Mouse (Mus musculus) midbrain, embryonic 16.5 days (tissue): ENCODE measurements at regions not wholly inside any gene's neighbourhood (a gene's known extent, or its start where the extent isn't known, plus 50 kb on each side); places are given as distances from the start of the nearest gene placed in this dataset.

Experiments used
- ATAC-seq: fragments of 200-750 bp; cut with Nextera tagmentation; 2 replicates; pipeline ENCODE4 v1.8.0; 2017; ENCODE audit warnings: moderate TSS enrichment
- H3K27ac ChIP-seq: fragments of 300-500 bp; sonication (generic); 2 replicates; pipeline ENCODE4 v1.5.1; 2014; ENCODE audit warnings: mild to moderate bottlenecking, low read length, mixed read lengths
- H3K27me3 ChIP-seq: fragments of 300-500 bp; sonication (generic); 2 replicates; pipeline ENCODE4 v1.6.1; 2014; ENCODE audit warnings: low read depth, low read length, mixed read lengths; ENCODE audit not compliant: control insufficient read depth, insufficient read depth
- H3K36me3 ChIP-seq: fragments of 300-500 bp; sonication (generic); 2 replicates; pipeline ENCODE4 v1.6.1; 2014; ENCODE audit warnings: mild to moderate bottlenecking, low read length, moderate library complexity, mixed read lengths; ENCODE audit not compliant: control insufficient read depth, insufficient read depth
- H3K4me1 ChIP-seq: fragments of 300-500 bp; sonication (generic); 2 replicates; pipeline ENCODE4 v1.6.1; 2014; ENCODE audit warnings: mild to moderate bottlenecking, low read length, mixed read lengths; ENCODE audit not compliant: control insufficient read depth, insufficient read depth
- H3K4me2 ChIP-seq: fragments of 300-500 bp; sonication (generic); 2 replicates; pipeline ENCODE4 v1.6.1; 2014; ENCODE audit warnings: mild to moderate bottlenecking, low read length, mixed read lengths
- H3K4me3 ChIP-seq: fragments of 300-500 bp; sonication (generic); 2 replicates; pipeline ENCODE4 v1.5.1; 2014; ENCODE audit warnings: low read depth, mild to moderate bottlenecking, low read length, moderate library complexity, mixed read lengths
- H3K9ac ChIP-seq: fragments of 300-500 bp; sonication (generic); 2 replicates; pipeline ENCODE4 v1.6.1; 2014; ENCODE audit warnings: low read depth, low read length, mixed read lengths
- H3K9me3 ChIP-seq: fragments of 300-500 bp; sonication (generic); replicated peaks from 2 replicates; pipeline ENCODE4 v1.6.1; 2014; ENCODE audit warnings: mild to moderate bottlenecking, low read length, mixed read lengths; ENCODE audit not compliant: control insufficient read depth, poor library complexity, severe bottlenecking
- WGBS: fragments of 180-500 bp; shearing (Covaris S2); extraction: QIAGEN DNeasy Blood & Tissue Kit; methylation state at CpG from one replicate; pipeline ENCODE4 v1.1.7; 2014; 5-methylcytosine and 5-hydroxymethylcytosine counted together

DNA sequence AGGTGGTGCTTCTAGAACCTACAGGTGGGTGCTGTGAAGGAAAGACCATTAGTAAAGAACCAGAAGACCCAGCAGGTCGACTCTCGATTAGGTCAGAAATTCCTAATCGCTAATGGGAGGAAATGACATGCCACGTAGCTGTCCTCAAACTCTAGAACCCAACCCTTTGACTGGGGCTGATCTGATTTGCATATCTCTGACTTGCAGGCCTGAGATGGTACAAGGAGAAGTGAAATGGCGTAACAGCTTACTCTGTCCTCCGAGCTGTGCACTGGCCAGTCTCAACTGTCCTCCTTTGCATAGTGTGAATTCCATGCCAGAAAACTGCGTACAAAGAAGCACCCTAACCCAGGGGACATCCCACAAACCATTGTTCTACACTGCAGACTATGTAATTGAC is 182.4 kb upstream of the Sdk2 start:
- Histone ChIP-seq H3K4me2 (no peak overlapping the region), H3K27me3 (no peaks in the 10 kb centered on the region), H3K9ac (no peak overlapping the region), H3K9me3 (no peaks in the 10 kb centered on the region), H3K27ac (no peak overlapping the region), H3K36me3 (no peaks in the 10 kb centered on the region), H3K4me3 (no peak overlapping the region), H3K4me1 (peaks cover 2% of the 10 kb centered on the region; the same call in 1 of the 2 replicates)
- WGBS: 70% methylated on average over 7 of the region's 7 CpGs
- ATAC-seq: no peak

DNA sequence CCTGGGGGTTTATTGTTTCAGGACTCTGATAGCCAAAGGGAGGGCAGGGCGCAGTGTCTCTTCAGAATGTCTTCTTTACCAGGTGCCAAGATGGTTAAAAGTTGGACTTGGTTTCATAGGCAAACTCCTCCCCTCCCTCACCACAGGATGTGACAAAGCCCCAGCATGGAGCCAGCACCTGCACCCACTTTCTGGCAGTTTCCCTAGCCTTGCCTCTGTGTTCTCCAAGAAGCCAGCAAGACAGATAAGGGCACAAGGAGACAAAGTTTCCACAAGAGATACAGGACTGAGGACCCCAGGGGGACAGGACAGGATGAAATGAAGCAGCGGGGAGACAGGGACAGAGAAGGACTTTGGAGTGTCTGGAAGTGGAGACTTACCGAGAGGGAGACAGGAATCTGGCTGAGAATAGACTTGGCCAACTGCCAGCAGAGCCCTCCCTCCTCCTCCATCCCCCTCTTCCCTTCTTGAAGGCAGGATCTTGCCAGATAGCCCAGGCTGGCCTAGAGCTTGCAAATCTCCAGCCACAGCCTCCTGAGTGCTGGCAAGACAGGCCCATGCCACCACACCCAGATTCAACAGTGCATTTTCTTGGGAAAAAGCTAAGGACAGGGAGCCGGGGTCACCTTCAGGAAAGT is 181.5 kb upstream of the Sdk2 start:
- Histone ChIP-seq H3K4me3 (no peak overlapping the region), H3K27ac (no peak overlapping the region), H3K9ac (no peak overlapping the region), H3K27me3 (no peaks in the 10 kb centered on the region), H3K4me1 (peaks cover 2% of the 10 kb centered on the region; the same call in 1 of the 2 replicates), H3K36me3 (no peaks in the 10 kb centered on the region), H3K9me3 (no peaks in the 10 kb centered on the region), H3K4me2 (no peak overlapping the region)
- WGBS: 69% methylated on average over 4 of the region's 4 CpGs
- no peak for ATAC-seq

DNA sequence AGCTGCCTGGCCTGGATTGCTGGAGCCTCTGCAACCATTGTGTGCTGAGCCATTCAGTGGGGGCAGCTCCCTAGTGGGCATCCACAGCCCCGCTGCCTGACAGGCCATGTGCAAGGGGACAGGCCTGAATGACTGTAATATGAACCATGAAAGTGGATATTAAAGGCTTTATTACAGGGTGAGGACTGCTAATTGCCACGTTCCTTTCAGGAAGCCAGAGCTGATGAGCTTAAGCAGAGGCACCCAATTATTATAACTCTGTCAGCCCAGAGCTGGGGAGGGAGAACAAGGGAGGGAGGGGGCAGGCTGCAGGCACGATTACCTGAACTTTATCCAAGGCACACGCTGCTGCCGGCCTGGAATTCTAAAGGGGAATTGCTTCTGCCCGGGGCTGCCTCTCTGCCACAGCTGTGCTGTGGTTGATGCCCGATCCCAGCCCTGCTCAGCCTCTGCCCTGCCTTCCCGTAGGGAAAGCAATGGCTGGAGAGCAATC is 172.5 kb upstream of the Sdk2 start:
- Histone ChIP-seq H3K27ac (peak overlapping the region; percentile 34; the same call in 1 of the 2 replicates), H3K36me3 (no peaks in the 10 kb centered on the region), H3K27me3 (no peaks in the 10 kb centered on the region; the same call in 1 of the 2 replicates), H3K4me1 (peaks cover 10% of the 10 kb centered on the region; the same call in 1 of the 2 replicates), H3K9ac (peak overlapping the region; percentile 38; the same call in 1 of the 2 replicates), H3K4me3 (no peak overlapping the region), H3K4me2 (no peak overlapping the region), H3K9me3 (no peaks in the 10 kb centered on the region)
- 6% methylated on average over 8 of the region's 8 CpGs for WGBS
- ATAC-seq: peak; percentile 84

DNA sequence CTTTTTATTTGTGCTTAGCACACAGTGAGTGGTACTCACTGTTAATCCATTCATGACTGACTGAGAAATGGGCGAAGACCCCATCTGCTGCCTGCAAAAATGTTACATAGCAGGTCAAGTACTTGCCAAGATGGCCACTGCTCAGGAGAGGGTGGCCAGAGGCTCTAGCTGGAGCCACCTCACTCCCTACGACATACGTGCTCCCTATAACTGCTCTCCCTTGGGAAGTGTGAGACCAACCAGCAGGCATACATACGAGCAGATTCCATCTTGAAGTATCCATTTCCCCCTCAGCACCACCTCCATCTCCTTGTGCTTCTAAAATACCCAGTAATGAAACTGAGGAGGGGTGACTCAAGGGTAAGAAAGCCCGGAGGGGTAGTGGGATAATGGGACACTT is 172.0 kb upstream of the Sdk2 start:
- Histone ChIP-seq H3K4me3 (no peak overlapping the region), H3K9ac (no peak overlapping the region), H3K36me3 (no peaks in the 10 kb centered on the region), H3K27ac (no peak overlapping the region), H3K4me1 (peaks cover 10% of the 10 kb centered on the region; the same call in 1 of the 2 replicates), H3K27me3 (no peaks in the 10 kb centered on the region; the same call in 1 of the 2 replicates), H3K4me2 (no peak overlapping the region), H3K9me3 (no peaks in the 10 kb centered on the region)
- no peak for ATAC-seq
- 57% methylated on average over 5 of the region's 5 CpGs for WGBS

DNA sequence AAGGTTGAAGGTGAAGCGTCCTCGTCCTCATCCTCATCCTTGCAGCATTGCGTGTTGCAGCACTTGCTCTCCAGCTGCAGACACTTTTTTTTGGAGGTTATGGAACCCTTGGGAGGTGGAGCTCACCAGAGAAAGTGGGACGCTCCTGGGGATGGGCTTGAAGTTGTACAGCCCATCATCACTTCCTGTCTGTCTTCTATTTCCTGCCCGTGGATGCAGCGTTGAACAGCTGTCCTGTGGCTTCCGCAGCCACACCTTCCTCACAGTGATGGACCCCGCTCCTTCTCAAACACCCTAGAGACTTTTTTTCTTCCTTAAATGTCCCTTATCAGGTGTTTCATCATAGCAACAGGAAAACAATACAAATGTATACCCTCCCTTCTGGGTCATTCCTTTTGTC is 171.5 kb upstream of the Sdk2 start:
- Histone ChIP-seq H3K4me2 (no peak overlapping the region), H3K27me3 (no peaks in the 10 kb centered on the region; the same call in 1 of the 2 replicates), H3K36me3 (no peaks in the 10 kb centered on the region), H3K4me3 (no peak overlapping the region), H3K27ac (no peak overlapping the region), H3K9me3 (no peaks in the 10 kb centered on the region), H3K9ac (no peak overlapping the region), H3K4me1 (peaks cover 10% of the 10 kb centered on the region; the same call in 1 of the 2 replicates)
- no peak for ATAC-seq
- 88% methylated on average over 8 of the region's 8 CpGs for WGBS

DNA sequence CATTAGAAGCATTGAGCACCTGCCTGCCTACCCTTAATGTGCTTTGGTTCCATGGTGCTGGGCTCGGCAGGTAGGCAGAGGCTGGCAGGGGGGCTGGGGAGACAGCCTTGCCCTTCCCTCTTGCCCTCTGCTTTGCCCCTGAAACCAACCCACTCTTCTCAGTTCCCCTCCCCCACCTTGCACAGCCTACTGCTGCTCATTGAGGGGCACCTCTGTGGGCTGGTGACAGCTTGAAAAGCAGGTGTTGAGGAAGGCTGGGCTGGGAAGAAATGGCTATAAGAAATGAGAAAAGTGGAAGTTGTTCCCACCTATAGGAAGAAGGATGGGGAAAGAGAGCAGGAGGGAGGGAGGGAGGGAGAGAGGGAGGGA is 167.7 kb upstream of the Sdk2 start:
- Histone ChIP-seq H3K4me1 (peaks cover 8% of the 10 kb centered on the region; the same call in 1 of the 2 replicates), H3K4me3 (no peak overlapping the region), H3K36me3 (no peaks in the 10 kb centered on the region), H3K27me3 (no peaks in the 10 kb centered on the region), H3K9me3 (no peaks in the 10 kb centered on the region), H3K4me2 (0 out of 2 replicates have a peak overlapping the region, but pooled peaks have one; percentile 0), H3K9ac (no peak overlapping the region), H3K27ac (0 out of 2 replicates have a peak overlapping the region, but pooled peaks have one; percentile 54)
- 56% methylated on average over 1 of the region's 1 CpGs for WGBS
- no peak for ATAC-seq

DNA sequence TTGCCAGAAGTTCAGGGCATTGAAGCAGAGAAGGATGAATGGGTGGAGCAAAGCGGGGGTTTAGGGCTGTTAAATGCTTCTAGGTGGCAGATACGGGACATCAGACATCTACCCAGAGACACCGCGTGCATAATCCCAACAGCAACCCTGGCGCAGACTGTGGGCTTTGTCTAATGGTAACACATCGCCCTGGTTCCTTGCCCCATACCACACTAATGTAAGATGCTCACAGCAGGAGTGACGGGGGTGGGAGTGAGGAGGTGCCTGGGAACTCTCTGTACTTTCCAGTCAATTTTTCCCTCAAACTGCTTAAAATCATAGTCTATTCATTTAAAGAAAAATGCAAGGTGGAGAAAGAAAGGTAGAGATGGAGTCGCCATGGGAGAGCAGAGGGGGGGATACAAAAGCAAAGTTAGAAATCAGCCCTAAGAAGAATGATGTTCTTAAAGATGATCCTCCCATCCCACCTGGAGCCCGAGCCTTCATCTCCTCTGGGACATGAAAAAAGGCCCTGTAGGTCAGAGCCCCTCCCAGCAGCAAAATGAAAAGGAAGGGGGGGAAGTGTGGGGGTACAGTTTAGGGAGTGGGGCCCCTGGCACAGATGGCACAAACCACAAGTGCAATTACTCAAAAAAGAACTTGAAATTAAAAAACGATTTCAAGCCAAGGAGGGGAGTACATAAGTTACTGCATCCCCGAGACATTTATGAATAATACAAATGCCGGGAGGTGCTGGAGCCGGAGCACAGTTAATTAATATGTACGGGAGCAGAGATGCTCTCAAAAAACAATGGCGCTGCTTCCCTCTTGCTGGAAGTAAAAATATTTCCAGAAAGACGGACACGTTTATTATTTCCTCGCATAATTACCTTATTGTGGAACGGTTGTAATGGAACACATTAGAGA is 167.0 kb upstream of the Sdk2 start:
- no peak for ATAC-seq
- WGBS: 64% methylated on average over 19 of the region's 19 CpGs
- Histone ChIP-seq H3K4me3 (no peak overlapping the region), H3K9me3 (no peaks in the 10 kb centered on the region), H3K9ac (no peak overlapping the region), H3K4me1 (peaks cover 2% of the 10 kb centered on the region; the same call in 1 of the 2 replicates), H3K36me3 (no peaks in the 10 kb centered on the region), H3K4me2 (0 out of 2 replicates have a peak overlapping the region, but pooled peaks have one; percentile 0), H3K27me3 (no peaks in the 10 kb centered on the region), H3K27ac (0 out of 2 replicates have a peak overlapping the region, but pooled peaks have one; percentile 54)

DNA sequence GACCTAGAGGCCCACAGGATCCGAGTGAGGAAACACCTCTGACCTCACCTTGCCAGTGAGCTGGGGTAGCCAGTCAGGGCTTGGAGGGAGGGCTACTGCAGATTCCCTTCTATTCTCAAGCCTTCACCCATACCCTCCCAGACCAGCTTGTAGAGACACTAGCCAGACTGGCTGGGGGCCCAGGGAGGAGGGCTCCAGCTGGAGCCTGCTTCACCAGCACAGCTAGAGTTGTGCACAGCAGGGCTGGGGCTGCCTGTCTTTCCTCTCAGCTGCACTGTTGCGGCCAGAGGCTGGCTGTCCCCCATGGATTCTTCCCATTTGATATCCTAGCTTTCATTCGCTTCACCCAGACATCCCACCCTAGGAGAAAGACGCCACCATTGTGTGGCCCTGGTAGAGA is 165.0 kb upstream of the Sdk2 start:
- Histone ChIP-seq H3K36me3 (no peaks in the 10 kb centered on the region), H3K4me2 (no peak overlapping the region), H3K9me3 (no peaks in the 10 kb centered on the region), H3K27me3 (no peaks in the 10 kb centered on the region), H3K27ac (no peak overlapping the region), H3K9ac (no peak overlapping the region), H3K4me3 (no peak overlapping the region), H3K4me1 (peaks cover 2% of the 10 kb centered on the region; the same call in 1 of the 2 replicates)
- 65% methylated on average over 4 of the region's 4 CpGs for WGBS
- ATAC-seq: no peak
